Mouse (Mus musculus) small intestine, adult 10 weeks (tissue): ENCODE data around the gene Hk2. TPM values are rescaled to one million over a fixed set of nuclear protein-coding genes. Genes with fewer than 3 reads are reported as not detected.

Experiments
- polyA plus RNA-seq: library from polyadenylated mRNA; stranded (reverse); fragments of 350-450 nt; fragmentation: Illumina TruSeq; extraction: RNeasy Lipid Tissue Mini Kit (QIAGEN cat#74804); gene quantifications from one replicate; pipeline ENCODE4 v1.2.3, GENCODE M21; 2014; ENCODE audit warnings: low replicate concordance

Gene Hk2
- polyA plus RNA-seq, result 8.9 TPM

GRCm38 (mm10) chr6:82774321-82774764, at the start of gene Hk2:
TSS of gene Hk2 (minus strand) at chr6:82774454.

GRCm38 (mm10) chr6:82705221-82705620, 69.0 kb downstream of the Hk2 start, which contains the start of gene Pole4:
TSS of gene Pole4 (minus strand) at chr6:82705365.

Other genes with a start within 250 kb of the Hk2 start
- gene Pole4, start 69.1 kb downstream of the Hk2 start, polyA plus RNA-seq, result 74.9 TPM
- 0.11 TPM for gene Sema4f, start 165.3 kb upstream of the Hk2 start, polyA plus RNA-seq
- gene M1ap, start 172.4 kb upstream of the Hk2 start, polyA plus RNA-seq, result not detected